Mouse (Mus musculus): ENCODE results near the gene Bptf.

- TF ChIP-seq CTCF (IDR thresholded peaks at IDR 0.05; ENCODE audit: borderline replicate concordance, insufficient read depth, low read depth, low read length) (no peak), POLR2A (IDR thresholded peaks at IDR 0.05; ENCODE audit: borderline replicate concordance, insufficient read depth, low read length) (no peak)
These were observed 5.7 kb upstream of the Bptf start for GRCm38 (mm10) chr11:107137593-107137992.

All from cerebellum, adult 2 months (tissue).